23 mouse cellular contexts compared by ENCODE assay signal in genomic region chr6:137100259-137100658, GRCm38 (mm10).
DNase-seq lines count a peak whose midpoint lies in the region; ATAC-seq and TF ChIP-seq lines count a peak whose summit lies in the region.
"Had no signal": no experiment of that assay in that cellular context is flagged by ENCODE, and none has a peak within 500 bp of the region (broad histone marks: within the 10 kb centered on the region; RNA-seq: fewer than 3 reads in every experiment).

No protein-coding gene starts in this region.

- DNase-seq in embryonic facial prominence, embryonic 10.5 days (ENCODE audit: low spot score): no peak
- no peak for DNase-seq in lung, adult 2 months
- peak; percentile 87 for DNase-seq in lung, postnatal 0 days (ENCODE audit: low spot score)
- no peak for DNase-seq in stomach, postnatal 0 days (ENCODE audit: low spot score)
- no peak for DNase-seq in heart, adult 18-20 months
- DNase-seq in heart, postnatal 14 days: no peak
- DNase-seq: adrenal gland, adult 8-10 months; cerebellum, adult 9-11 months; forebrain, postnatal 0 days; kidney, adult 8-10 months; kidney, postnatal 14 days; midbrain, embryonic 14.5 days; right cerebral cortex, postnatal 14 days; thymus, postnatal 25 days had no signal

- H3K4me3 ChIP-seq in embryonic facial prominence, embryonic 13.5 days: no peak overlapping the region
- H3K4me3 ChIP-seq in embryonic facial prominence, embryonic 10.5 days: no peak overlapping the region
- H3K4me3 ChIP-seq in lung, embryonic 15.5 days: no peak overlapping the region
- no peak overlapping the region for H3K4me3 ChIP-seq in lung, adult 2 months (replicated peaks; ENCODE audit: extremely low read depth, low read depth, low read length)
- H3K4me3 ChIP-seq in lung, postnatal 0 days (ENCODE audit: low read depth, low read length): no peak overlapping the region
- H3K4me3 ChIP-seq in stomach, postnatal 0 days (ENCODE audit: low read depth, low read length): no peak overlapping the region
- H3K4me3 ChIP-seq: embryonic facial prominence, embryonic 12.5 days; forebrain, embryonic 10.5 days; heart, embryonic 13.5 days; limb, embryonic 13.5 days; myocyte had no signal

- peak; percentile 77 for TF ChIP-seq EP300 in lung, postnatal 0 days (IDR thresholded peaks at IDR 0.05)
- TF ChIP-seq EP300 in stomach, postnatal 0 days (optimal IDR thresholded peaks at IDR 0.05): peak; percentile 58

- H3K9ac ChIP-seq in embryonic facial prominence, embryonic 13.5 days: no peak overlapping the region
- H3K9ac ChIP-seq in lung, embryonic 15.5 days: no peak overlapping the region
- no peak overlapping the region for H3K9ac ChIP-seq in lung, postnatal 0 days (replicated peaks; ENCODE audit: low read depth)
- H3K9ac ChIP-seq in stomach, postnatal 0 days (ENCODE audit: low read length): no peak overlapping the region
- H3K9ac ChIP-seq: embryonic facial prominence, embryonic 12.5 days; forebrain, postnatal 0 days; heart, embryonic 13.5 days; limb, embryonic 13.5 days had no signal

- H3K27me3 ChIP-seq in embryonic facial prominence, embryonic 13.5 days: no peaks in the 10 kb centered on the region
- no peaks in the 10 kb centered on the region for H3K27me3 ChIP-seq in embryonic facial prominence, embryonic 10.5 days (replicated peaks; ENCODE audit: low read depth, poor library complexity, severe bottlenecking)
- H3K27me3 ChIP-seq in lung, embryonic 15.5 days: no peaks in the 10 kb centered on the region
- H3K27me3 ChIP-seq in lung, postnatal 0 days (replicated peaks; ENCODE audit: insufficient read depth, low read length): no peaks in the 10 kb centered on the region
- H3K27me3 ChIP-seq in stomach, postnatal 0 days (ENCODE audit: control insufficient read depth, insufficient read depth, low read length): no peaks in the 10 kb centered on the region
- H3K27me3 ChIP-seq: embryonic facial prominence, embryonic 12.5 days; heart, embryonic 13.5 days; limb, embryonic 13.5 days; Patski had no signal

- no peaks in the 10 kb centered on the region for H3K9me3 ChIP-seq in embryonic facial prominence, embryonic 13.5 days
- H3K9me3 ChIP-seq in embryonic facial prominence, embryonic 10.5 days: no peaks in the 10 kb centered on the region
- no peaks in the 10 kb centered on the region for H3K9me3 ChIP-seq in lung, embryonic 15.5 days
- H3K9me3 ChIP-seq in lung, postnatal 0 days (ENCODE audit: low read length): no peaks in the 10 kb centered on the region
- H3K9me3 ChIP-seq in stomach, postnatal 0 days (ENCODE audit: control insufficient read depth, low read length): no peaks in the 10 kb centered on the region
- H3K9me3 ChIP-seq: embryonic facial prominence, embryonic 12.5 days; forebrain, embryonic 10.5 days; heart, embryonic 13.5 days; limb, embryonic 13.5 days had no signal

- TF ChIP-seq CTCF in lung, adult 2 months (IDR thresholded peaks at IDR 0.05; ENCODE audit: insufficient read depth, low read length): no peak
- TF ChIP-seq CTCF in lung, postnatal 0 days (IDR thresholded peaks at IDR 0.05): no peak
- TF ChIP-seq CTCF in stomach, postnatal 0 days (IDR thresholded peaks at IDR 0.05; ENCODE audit: low read depth): no peak

- intact Hi-C loops in heart, postnatal 14 days (cut with DNase I): no loop called here

- no peaks in the 10 kb centered on the region for H3K36me3 ChIP-seq in embryonic facial prominence, embryonic 13.5 days
- H3K36me3 ChIP-seq in embryonic facial prominence, embryonic 10.5 days (replicated peaks): no peaks in the 10 kb centered on the region
- H3K36me3 ChIP-seq in lung, embryonic 15.5 days: no peaks in the 10 kb centered on the region
- no peaks in the 10 kb centered on the region for H3K36me3 ChIP-seq in lung, postnatal 0 days (ENCODE audit: insufficient read depth, low read length)
- no peaks in the 10 kb centered on the region for H3K36me3 ChIP-seq in stomach, postnatal 0 days (ENCODE audit: control insufficient read depth, insufficient read depth, low read length)
- H3K36me3 ChIP-seq: embryonic facial prominence, embryonic 12.5 days; forebrain, embryonic 10.5 days; heart, embryonic 13.5 days; limb, embryonic 13.5 days had no signal

- ATAC-seq in embryonic facial prominence, embryonic 13.5 days (ENCODE audit: insufficient number of reproducible peaks, insufficient read depth, low FRiP score, low TSS enrichment, low read depth): no peak
- peak; percentile 47; the same call in 1 of the 2 replicates for ATAC-seq in lung, embryonic 15.5 days (ENCODE audit: borderline replicate concordance, extremely low read depth, low FRiP score, low TSS enrichment)
- ATAC-seq in lung, postnatal 0 days: peak; percentile 84
- peak; percentile 90 for ATAC-seq in stomach, postnatal 0 days (ENCODE audit: low FRiP score, low TSS enrichment)
- ATAC-seq: forebrain, postnatal 0 days; hindbrain, postnatal 0 days; Patski had no signal

- H3K27ac ChIP-seq in embryonic facial prominence, embryonic 13.5 days: peak overlapping the region; percentile 68
- no peak overlapping the region for H3K27ac ChIP-seq in embryonic facial prominence, embryonic 10.5 days (replicated peaks)
- H3K27ac ChIP-seq in lung, embryonic 15.5 days: peak overlapping the region; percentile 76
- peak overlapping the region; percentile 49 for H3K27ac ChIP-seq in lung, postnatal 0 days (ENCODE audit: low read length)
- peak overlapping the region; percentile 37 for H3K27ac ChIP-seq in stomach, postnatal 0 days (replicated peaks)
- H3K27ac ChIP-seq: forebrain, embryonic 10.5 days; heart, embryonic 13.5 days; hindbrain, postnatal 0 days had no signal

- WGBS in embryonic facial prominence, embryonic 13.5 days: 25% methylated on average over 2 of the region's 2 CpGs
- 56% methylated on average over 2 of the region's 2 CpGs for whole genome bisulfite sequencing in embryonic facial prominence, embryonic 10.5 days
- WGBS in lung, embryonic 15.5 days: 26% methylated on average over 2 of the region's 2 CpGs
- WGBS in lung, adult 2 months: 25% methylated on average over 2 of the region's 2 CpGs
- 33% methylated on average over 2 of the region's 2 CpGs for WGBS in lung, postnatal 0 days
- WGBS in stomach, postnatal 0 days: 15% methylated on average over 2 of the region's 2 CpGs

- TF ChIP-seq POLR2A in lung, adult 2 months (IDR thresholded peaks at IDR 0.05; ENCODE audit: borderline replicate concordance, extremely low read depth, low read depth, low read length): no peak

- peaks cover 51% of the 10 kb centered on the region for H3K4me1 ChIP-seq in embryonic facial prominence, embryonic 13.5 days
- peaks cover 39% of the 10 kb centered on the region for H3K4me1 ChIP-seq in embryonic facial prominence, embryonic 10.5 days
- peaks cover 44% of the 10 kb centered on the region for H3K4me1 ChIP-seq in lung, embryonic 15.5 days
- peaks cover 7% of the 10 kb centered on the region; the same call in 1 of the 2 replicates for H3K4me1 ChIP-seq in lung, adult 2 months (ENCODE audit: control insufficient read depth, insufficient read depth, low read length)
- H3K4me1 ChIP-seq in lung, postnatal 0 days (ENCODE audit: insufficient read depth, low read depth, low read length): peaks cover 10% of the 10 kb centered on the region; the same call in 1 of the 2 replicates
- H3K4me1 ChIP-seq in stomach, postnatal 0 days (replicated peaks; ENCODE audit: control insufficient read depth, insufficient read depth): no peaks in the 10 kb centered on the region; the same call in none of the 2 replicates

- no peak overlapping the region for H3K4me2 ChIP-seq in embryonic facial prominence, embryonic 13.5 days
- no peak overlapping the region for H3K4me2 ChIP-seq in lung, embryonic 15.5 days
- H3K4me2 ChIP-seq in lung, postnatal 0 days (replicated peaks; ENCODE audit: low read depth, low read length): no peak overlapping the region
- H3K4me2 ChIP-seq in stomach, postnatal 0 days (replicated peaks; ENCODE audit: low read depth): no peak overlapping the region
- H3K4me2 ChIP-seq: embryonic facial prominence, embryonic 12.5 days; heart, embryonic 13.5 days; limb, embryonic 13.5 days had no signal
